Mouse (Mus musculus) monocyte, adult 2 months (primary cell): ENCODE results near the gene Tmem242.

Experiments
- DNase-seq, 2 experiments: peaks; one replicate each; pipeline ENCODE4 v3.0.0; 2022; ENCODE audit warnings: low spot score in 2 of 2, low read depth in 1 of 2

Gene Tmem242

GRCm38 (mm10) chr17:5385694-5386093, 54.4 kb downstream of the Tmem242 start:
- DNase-seq = no peak

DNA sequence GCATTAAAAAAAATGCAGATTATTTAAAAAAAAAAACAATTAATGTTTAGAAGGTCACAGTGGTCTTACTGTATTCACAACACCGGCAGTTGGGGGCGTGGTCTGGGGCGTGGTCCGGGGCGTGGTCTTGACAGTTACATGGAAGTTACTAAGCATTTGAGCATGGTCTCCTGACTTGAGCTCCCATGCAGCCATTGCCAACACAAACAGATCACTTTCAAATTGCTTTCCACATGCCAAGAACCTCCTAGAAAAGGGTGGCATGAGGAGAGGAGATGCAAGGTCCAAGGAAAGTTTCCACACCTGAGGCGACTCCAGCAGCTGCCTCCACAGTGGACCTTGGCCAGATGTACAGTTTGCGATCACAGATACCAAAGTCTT, 62.1 kb downstream of the Tmem242 start:
- no peak for DNase-seq

GRCm38 (mm10) chr17:5377151-5377929, 62.7 kb downstream of the Tmem242 start:
- no peak for DNase-seq

GRCm38 (mm10) chr17:5372951-5373350, 67.1 kb downstream of the Tmem242 start:
- no peak for DNase-seq

GRCm38 (mm10) chr17:5371521-5371920, 68.5 kb downstream of the Tmem242 start:
- no peak for DNase-seq

- no peak for DNase-seq
Observed at GRCm38 (mm10) chr17:5371032-5371431, 69.0 kb downstream of the Tmem242 start.

DNA sequence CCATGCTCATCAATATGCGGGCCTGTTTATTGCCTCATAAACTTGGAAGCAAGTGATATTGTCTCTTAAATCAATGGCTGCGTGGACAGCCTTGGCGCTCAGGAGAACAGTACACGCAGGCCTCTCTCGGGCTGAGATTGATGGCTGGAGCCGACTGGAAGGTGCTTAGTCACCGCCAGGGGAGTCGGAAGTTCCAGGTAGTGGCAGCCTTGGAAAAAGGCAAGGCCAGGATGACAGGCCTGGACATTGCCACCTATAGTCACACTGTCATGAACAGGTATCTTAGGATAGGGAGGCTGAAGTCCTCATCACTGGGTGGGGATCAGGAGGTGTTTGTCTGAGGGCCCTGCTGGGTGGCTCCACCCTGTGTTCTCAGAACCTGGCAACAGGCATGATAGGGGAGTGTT, 74.1 kb downstream of the Tmem242 start:
- no peak for DNase-seq
